Mouse (Mus musculus): ENCODE measurements at regions not wholly inside any gene's neighbourhood (a gene's known extent, or its start where the extent isn't known, plus 50 kb on each side); places are given as distances from the start of the nearest gene placed in this dataset.
A peak's percentile ranks its signal among the peaks of the same experiment; 100 is the strongest.
"Not testable (repeated sequence)": the region's sequence is repeated elsewhere in the genome, so short reads cannot be mapped to it uniquely, and the experiment has no call there.

DNA sequence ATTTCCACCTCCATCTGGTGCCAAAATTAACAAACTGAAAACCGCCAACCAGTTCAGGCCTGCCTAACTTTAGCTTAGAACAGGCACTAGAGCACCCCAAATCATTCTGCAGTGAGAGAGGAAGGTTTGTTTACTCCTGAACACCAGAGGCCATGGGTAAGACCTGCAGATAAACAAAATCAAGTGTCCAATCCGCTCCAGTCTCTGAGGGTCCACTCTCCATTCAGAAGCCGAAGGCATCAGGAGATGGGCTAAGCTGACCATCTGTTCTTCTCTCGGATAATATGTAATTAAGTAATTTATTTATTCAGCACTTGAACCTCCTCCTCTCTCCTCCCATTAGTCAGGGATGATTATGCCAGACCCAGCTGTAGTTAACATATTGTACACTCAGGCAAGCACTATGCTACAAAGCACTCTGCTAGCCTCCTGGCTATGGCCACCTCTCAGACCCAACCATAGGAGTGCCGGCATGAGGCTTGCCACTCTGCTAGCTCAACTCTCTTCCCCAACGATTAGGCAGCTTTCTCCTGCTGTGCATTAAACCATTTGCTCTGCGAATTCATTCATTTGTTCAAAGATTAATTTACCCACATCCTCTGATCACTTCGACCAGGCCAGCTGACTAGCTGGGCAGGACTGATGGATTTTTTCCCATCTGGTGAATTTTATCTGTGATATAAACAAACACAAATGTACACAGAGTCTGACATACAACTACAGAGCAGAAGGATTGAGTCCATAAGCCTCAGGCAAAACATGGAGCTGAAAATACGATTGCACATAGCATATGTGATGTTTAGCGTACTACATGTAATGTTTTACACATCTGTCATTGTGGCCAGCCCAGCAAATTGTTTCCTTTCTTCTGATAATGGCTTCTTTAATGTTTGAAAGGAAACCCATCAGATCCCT, 184.4 kb downstream of the Mat2b start:
- DNase-seq, result no peak

- no peak for DNase-seq
Measured at GRCm38 (mm10) chr11:40491599-40491998, 203.4 kb downstream of the Mat2b start.

DNA sequence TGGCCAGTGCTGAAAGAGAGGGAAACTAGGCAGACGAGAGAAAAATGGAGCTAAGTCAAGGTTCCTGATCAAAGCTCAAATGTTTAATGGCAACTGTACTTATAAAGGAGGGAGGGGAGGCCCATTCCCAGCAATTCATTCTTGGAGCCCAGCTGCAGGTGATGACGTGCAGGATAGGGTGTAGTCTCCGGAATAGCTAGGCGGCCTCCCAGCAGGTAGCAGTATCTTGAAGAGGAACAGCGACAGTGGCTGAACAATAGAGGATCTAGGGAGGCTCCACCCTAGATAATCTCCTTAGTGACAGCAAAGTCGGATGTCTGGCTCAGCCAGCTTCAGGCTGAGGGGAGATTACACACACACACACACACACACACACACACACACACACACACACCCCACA, 216.8 kb downstream of the Mat2b start:
- DNase-seq, result not testable (repeated sequence)

DNA sequence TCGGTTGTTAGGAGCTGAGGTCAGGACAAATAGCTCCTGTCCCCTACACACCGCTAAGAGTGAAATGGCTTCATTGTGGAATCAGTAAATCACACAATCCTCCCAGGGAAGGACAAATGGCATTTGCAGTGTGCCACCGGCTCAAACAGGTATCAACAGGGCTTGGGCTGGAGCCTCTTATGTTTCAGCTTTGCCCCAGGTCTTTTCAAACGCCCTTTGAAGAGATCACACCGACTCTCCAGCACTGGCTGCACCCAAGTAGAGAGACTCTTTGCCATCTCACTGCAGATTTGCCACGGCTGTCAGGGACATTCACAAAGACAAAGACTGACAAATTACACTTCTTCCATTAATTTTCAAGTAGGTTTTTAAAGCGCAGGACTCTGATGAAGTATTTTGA, 217.7 kb downstream of the Mat2b start:
- DNase-seq, result no peak

GRCm38 (mm10) chr11:40469080-40469705, 225.8 kb downstream of the Mat2b start:
- DNase-seq, result peak; percentile 6

DNA sequence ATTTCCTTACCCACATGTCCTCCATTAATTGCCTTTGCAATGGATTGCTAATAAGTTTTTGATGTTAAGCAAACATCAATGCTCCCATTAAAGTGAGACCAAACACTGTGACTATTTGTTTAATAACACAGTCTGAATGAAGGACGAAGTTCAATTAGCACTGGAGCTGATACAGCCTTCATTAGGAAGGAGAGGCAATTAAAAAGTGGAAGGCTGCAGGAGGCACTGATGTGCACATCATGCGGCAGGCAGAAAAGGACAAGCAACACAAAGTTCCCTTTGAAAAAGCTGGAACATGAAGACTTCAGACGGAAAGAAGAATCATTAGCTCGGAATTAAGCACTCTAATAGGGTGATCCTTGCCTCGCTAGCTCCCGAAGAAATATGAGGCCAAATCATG, 238.4 kb downstream of the Mat2b start:
- DNase-seq, result no peak

GRCm38 (mm10) chr11:40454994-40455393, 240.0 kb downstream of the Mat2b start:
- DNase-seq, result not testable (repeated sequence)

DNA sequence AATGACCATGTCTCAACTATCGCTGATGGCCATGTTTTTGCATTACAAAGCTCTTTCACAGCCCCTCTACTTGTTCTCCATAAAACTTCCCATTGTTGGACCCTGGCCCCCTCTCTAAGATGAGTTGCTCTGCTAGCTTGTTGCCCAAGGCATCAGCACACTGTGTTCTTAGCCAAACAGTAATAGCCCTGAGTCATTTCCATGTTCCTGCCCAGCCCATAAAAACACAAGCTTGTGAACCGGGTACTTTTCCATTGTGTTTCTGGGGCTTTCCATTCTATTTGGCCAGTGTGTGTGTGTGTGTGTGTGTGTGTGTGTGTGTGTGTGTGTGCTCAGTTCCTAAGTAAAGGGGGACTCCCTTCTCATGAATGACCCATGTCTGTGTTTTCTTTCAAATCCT, 248.2 kb downstream of the Mat2b start:
- no peak for DNase-seq

- no peak for DNase-seq
Measured at GRCm38 (mm10) chr11:40434002-40434401, 261.0 kb downstream of the Mat2b start.

GRCm38 (mm10) chr11:40428858-40429257, 266.1 kb downstream of the Mat2b start:
- no peak for DNase-seq

GRCm38 (mm10) chr11:40424316-40424715, 270.7 kb downstream of the Mat2b start:
- no peak for DNase-seq

DNA sequence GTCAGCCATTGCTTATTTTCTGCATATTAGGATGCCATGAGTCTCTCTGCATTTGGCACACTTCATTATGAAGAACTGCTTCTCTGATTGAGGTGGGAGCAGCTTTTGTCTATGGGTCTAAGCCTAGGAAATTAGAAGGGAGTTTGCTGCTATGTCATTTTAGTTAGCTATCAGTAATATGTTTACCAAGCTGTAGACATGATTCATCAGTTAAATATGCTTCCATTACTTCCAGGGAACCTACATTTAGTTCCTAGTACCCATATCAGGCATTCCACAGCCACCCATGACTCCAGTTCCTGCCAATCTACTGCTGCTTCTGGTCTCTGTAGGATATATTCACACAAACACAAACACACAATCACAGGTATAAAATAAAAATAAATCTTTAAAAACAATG, 287.4 kb downstream of the Mat2b start:
- no peak for DNase-seq

GRCm38 (mm10) chr11:40402249-40402648, 292.8 kb downstream of the Mat2b start:
- no peak for DNase-seq

GRCm38 (mm10) chr11:40397453-40398104, 297.4 kb downstream of the Mat2b start:
- DNase-seq, result no peak

DNA sequence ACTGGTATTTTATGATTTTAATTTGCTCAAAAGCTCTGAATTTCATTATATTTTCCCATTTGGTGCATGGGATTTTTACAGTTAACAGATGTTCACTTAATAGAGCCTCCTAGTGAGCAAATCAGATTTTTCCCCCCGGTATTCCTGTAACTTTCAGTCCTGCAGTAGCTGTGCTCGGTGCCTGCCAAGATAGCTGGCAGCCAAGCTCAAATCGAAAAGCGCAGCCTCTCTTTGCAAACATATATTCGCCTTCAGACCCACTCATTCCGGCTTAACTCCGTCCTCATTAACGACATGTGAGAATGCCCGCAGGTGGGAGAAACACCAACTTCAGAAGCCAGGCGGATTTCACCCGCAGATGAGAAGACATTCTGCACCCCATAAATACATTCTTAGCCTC, 299.7 kb downstream of the Mat2b start:
- no peak for DNase-seq

- DNase-seq, result no peak
Measured at GRCm38 (mm10) chr11:40394864-40395266, 300.1 kb downstream of the Mat2b start.

- DNase-seq, result no peak
Measured at GRCm38 (mm10) chr11:40394283-40394758, 300.7 kb downstream of the Mat2b start.

DNA sequence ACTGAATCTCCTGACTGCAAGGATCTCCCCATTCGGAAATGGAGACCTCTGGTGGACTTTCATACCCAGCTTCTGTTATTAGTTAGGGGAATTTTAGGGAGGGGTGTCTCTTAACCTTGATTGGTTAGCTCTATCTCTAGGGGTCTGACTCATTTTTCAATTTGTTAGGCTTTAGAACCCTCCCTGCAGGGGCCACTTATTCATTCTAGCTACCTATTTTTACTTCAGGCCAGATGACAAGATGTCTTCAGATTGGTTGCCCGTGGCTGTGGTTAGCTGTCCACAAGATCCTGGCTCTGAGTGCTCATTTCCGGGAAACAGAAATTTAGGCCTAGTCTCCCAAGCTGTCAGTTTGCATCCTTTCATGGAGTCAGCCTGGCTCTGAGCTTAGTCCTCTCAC, 314.3 kb downstream of the Mat2b start:
- no peak for DNase-seq

- DNase-seq, result no peak
Measured at GRCm38 (mm10) chr11:40371696-40372095, 323.3 kb downstream of the Mat2b start.

- no peak for DNase-seq
Measured at GRCm38 (mm10) chr11:40366573-40366972, 328.4 kb downstream of the Mat2b start.

GRCm38 (mm10) chr11:40362530-40363185, 332.3 kb downstream of the Mat2b start:
- no peak for DNase-seq
